Mouse (Mus musculus) ovary, adult 10 weeks (tissue): ENCODE data around the gene Urb2. TPM values are rescaled to one million over a fixed set of nuclear protein-coding genes. Genes with fewer than 3 reads are reported as not detected.

Experiments
- polyA plus RNA-seq: library from polyadenylated mRNA; stranded (reverse); fragments of 350-450 nt; fragmentation: Illumina TruSeq; extraction: RNeasy Lipid Tissue Mini Kit (QIAGEN cat#74804); gene quantifications from one replicate; pipeline ENCODE4 v1.2.3, GENCODE M21; 2014

Urb2 gene
- 7.8 TPM for polyA plus RNA-seq

DNA sequence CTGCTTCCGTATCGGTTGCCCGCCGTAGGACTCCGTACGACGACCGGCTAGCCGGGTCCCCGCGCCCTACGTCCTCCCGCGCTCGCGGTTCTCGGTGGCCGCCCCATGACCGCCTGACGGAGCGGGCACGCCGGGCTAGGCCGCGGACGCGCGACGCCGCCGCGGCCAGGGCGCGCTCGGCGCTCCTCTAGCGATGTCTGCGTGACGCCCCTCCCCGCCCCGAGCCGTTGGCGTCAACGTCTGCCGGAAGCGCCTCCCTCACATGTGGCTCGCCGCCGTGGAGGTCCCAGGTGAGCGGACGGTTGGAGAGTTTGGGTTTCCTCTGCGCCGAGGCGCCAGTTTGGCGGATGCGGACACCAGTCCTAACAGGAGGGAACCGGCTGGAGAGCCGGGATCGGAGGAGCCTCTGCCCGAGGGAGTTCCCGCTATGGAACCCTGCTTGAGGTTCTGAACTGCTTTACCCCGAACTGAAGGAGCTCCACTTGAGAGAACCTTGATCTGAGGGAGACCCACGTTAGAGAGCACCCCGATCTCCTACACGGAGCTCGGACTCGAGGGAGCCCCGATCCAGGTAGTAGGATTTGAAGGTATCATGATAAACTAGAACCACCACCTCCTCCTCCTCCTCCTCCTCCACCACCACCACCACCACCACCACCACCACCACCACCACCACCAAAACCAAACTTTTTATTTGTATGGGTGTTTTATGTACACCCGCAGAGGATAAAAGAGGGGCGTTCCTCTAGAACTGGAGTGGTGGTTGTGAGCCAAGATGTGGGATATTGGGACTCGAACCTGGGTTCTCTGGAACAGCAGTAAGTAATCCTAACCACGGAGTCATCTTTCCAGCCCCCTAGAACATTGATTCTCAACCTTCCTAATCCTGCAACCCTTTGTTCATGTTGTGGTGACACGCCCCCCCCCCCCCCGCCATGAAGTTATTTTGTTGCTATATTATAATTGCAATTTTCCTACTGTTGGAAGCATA lies at the start of gene Urb2, which contains the start of gene Taf5l:
Gene Urb2, plus strand, starts transcription at position 272 of the 991 bp plus-strand sequence.
Gene Taf5l, minus strand, starts transcription at position 161 of the 991 bp plus-strand sequence.

DNA sequence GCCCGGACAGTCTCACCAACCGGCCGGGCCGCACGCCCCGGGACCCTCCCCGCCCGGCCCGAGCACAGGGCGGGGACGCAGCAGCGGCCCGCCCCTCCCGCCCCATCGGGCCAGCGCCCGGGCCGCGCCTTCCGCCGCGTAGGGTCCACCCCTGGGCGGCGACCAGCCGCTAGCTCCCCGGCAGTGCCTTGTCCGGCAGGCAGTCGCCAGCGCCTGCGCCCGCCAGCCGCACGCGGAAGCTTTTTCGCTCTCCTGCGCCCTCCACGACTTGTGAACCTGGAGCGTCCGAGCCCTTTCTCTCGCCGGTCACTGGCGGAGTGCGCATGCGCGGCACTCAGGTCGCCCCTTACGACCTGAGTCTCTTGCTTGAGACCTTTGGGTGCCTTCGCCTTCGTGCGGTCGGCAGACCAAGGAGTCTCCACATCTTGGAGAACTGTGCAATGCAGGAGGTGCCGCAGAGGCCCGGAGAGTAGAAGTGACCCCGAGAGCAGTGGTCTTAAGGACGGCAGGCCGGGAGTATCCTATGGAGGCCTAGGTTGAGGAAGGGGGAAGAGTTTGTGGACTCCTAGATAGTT lies 38.4 kb upstream of the Urb2 start, which contains the start of gene Abcb10:
Gene Abcb10, minus strand, starts transcription at position 297 of the 575 bp plus-strand sequence.

Other genes starting within 250 kb of the Urb2 start
- 9.6 TPM for gene Rab4a, start 215.5 kb upstream of the Urb2 start, polyA plus RNA-seq
- gene Ccsap, start 161.3 kb upstream of the Urb2 start, polyA plus RNA-seq: 2.1 TPM
- not detected for gene Acta1, start 126.8 kb upstream of the Urb2 start, polyA plus RNA-seq
- gene Nup133, start 72.2 kb upstream of the Urb2 start, polyA plus RNA-seq: 8.3 TPM
- gene Abcb10, start 38.4 kb upstream of the Urb2 start, polyA plus RNA-seq: 8.7 TPM
- 6.8 TPM for gene Taf5l, start 111 bp upstream of the Urb2 start, polyA plus RNA-seq
- 13.6 TPM for gene Galnt2, start 209.9 kb downstream of the Urb2 start, polyA plus RNA-seq